Mouse (Mus musculus): ENCODE results near the gene Acvr2a.

Gene Acvr2a

GRCm38 (mm10) chr2:48868199-48868913 lies 54.4 kb downstream of the Acvr2a start:
- in situ Hi-C loops (cut with MboI, MseI): loop anchor here (5.0 kb wide), 1 partner anchor 1076 kb away; no protein-coding TSS in a partner anchor

GRCm38 (mm10) chr2:48885945-48886344 lies 72.0 kb downstream of the Acvr2a start:
- in situ Hi-C loops (cut with MboI, MseI): loop anchor here (5.0 kb wide), 2 partner anchors 884 to 1394 kb away; no protein-coding TSS in a partner anchor

DNA sequence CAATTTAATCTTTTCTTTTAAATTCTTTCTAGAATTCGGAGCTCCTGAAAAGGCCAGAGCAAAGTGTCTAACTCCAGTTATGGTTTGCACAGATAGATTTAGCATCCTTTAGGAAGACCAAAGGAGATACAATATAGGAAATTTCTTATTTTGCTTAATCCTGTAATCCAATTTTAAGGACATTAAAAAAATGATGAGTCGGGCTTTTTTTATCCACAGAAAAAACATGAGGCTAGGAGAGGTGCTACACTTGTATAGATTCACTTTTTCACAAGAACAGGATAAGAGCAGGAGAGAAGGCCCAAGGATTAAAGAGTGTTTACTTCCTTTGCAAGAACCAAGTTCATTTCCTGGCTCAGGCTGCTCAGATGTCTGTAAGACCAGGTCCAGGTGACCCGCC lies 81.3 kb downstream of the Acvr2a start:
- in situ Hi-C loops (cut with MboI, MseI): no loop called here

DNA sequence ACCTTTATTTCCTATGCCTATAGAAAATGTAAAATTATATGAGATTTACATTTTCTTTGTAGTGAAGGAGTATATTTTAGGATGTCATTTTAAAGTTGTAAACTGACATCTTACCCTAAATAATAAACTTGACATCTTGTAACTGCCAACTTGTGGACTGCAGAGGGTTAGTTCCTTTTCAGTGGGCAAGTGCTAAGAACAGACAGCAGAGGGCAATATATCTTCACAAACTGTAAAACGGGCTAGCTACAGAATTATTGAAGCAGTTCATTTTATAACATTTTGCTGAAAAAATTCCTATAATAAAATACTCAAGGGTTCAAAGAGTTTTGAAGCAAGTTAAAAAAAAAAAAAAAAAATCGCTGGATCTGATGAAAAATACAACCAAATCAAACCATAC lies 95.0 kb downstream of the Acvr2a start:
- in situ Hi-C loops (cut with MboI, MseI): loop anchor here (10.0 to 25.0 kb wide), 2 partner anchors 406 to 1378 kb away; partner anchors contain the start of gene Mmadhc

DNA sequence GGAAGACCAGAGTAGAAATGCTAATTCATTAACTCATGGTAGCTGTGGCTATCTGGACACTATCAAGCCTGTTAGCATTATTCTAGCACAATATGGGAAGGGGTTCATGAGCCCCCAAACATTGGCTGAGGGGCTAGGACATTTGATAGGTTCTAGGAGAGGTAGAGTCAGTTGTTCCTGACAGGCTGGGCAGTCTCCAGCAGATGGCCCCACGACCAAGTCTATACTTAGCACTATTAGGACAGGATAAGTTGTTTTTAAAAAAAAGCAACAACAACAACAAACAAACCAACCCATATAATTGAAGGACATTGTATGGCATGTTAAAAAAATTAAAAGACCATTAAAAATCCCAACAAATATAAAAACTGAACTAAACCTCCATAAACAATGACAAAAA lies 100.3 kb downstream of the Acvr2a start:
- in situ Hi-C loops (cut with MboI, MseI): loop anchor here (25.0 kb wide), 1 partner anchor 1373 kb away; the partner anchor contains the start of gene Mmadhc

DNA sequence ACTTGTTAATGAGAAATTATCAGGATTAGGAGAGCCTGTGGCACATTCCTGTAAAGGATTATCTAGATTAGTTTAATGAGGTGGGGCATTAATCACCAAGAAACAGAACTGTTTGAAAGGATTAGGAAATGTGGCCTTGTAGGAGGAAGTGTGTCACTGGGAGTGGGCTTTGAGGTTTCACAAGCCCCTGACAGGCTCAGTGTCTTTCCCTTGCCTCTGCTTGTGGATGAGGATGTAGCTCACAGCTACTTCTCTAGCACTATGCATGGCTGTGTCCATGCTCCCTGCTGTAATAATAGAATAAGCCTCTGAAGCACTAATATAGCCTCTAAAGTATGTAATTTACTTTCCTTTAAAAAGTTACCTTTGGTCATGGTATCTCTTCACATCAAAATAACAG lies 101.9 kb downstream of the Acvr2a start:
- in situ Hi-C loops (cut with MboI, MseI): loop anchor here (25.0 kb wide), 1 partner anchor 1371 kb away; the partner anchor contains the start of gene Mmadhc

DNA sequence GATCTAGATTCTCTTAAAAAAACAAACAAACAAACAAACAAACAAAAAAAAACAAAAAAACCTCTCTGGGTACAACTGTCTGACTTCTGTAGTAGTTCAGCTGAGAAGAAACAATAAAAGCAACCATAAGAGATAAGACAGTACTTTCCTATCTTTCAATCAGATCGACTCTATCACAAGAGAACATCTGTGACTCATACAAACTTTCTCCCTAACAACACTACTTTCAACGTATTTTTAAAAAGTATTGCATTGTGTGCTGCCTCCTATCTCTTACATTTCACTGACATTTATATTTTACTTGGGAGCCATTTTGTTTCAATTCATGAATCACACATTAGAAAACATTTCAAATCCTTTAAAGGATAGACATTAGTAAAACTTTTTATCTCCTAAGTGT lies 121.1 kb downstream of the Acvr2a start:
- in situ Hi-C loops (cut with MboI, MseI): loop anchor here (10.0 kb wide), 1 partner anchor 800 kb away; no protein-coding TSS in a partner anchor

GRCm38 (mm10) chr2:48947761-48948160 lies 133.9 kb downstream of the Acvr2a start:
- in situ Hi-C loops (cut with MboI, MseI): no loop called here

DNA sequence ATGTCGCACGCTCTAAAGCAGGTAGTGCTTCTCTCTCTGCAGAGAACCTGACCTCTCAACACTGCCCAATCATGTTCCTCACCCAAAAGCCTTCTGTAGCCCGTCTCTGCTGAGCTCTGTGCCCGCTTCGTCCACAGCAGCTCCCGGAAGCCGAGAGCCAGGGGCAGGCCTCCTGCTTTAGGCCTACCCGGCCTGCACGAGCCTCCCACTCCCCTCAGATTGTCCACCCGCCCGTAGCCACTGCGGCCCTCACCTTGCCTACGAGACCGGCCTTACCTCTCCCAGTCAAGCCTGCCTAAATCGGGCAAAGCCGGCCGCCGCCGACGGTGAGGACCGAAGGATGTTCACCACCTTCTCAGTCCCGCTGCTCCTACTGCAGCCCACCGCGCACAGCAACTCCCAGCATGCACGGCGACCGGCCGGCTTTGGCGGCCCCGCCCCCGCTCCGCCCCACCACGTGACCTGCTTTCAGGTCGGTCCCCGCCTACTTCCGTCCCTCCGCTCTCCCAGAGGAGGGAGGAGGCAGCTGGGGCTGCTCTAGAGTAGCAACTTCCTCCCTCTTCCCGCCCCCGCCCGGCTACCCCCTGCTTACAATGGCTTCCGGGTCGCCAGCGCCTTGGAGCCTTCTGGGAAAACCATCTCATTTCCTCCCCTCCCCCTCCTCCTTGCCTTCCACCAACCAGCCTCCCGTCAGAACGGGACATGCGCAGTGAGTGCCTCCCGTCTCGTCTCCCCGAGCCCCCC lies 135.1 kb downstream of the Acvr2a start, which contains the start of gene Mbd5:
Gene Mbd5, plus strand, starts transcription at position 668 of the 744 bp plus-strand sequence.
- in situ Hi-C loops (cut with MboI, MseI): no loop called here

DNA sequence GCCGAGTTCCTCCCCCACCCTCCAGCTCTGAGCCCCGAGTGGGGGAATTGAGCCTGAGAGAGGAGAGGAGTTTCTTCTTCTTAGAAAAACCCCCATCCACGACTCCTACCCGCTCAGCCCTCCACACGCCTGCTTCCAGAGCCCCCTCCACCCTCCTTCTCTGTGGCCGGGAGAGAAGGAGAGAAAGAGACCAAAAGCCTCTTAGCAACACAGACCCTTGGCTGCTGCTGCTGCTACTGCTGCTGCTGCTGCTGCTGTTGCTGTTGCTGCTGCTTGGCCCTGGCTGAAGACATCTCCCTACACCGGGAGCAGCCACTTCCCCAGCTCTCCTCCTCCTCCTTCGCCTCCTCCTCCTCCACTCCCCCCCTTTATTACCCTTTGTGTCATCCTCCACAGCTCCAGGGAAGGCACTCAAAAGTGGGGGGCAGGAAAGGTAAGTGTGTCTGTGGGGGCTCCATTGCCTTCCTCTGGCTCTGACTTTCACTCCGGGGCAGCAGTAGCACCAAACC lies 135.9 kb downstream of the Acvr2a start:
- in situ Hi-C loops (cut with MboI, MseI): no loop called here

- in situ Hi-C loops (cut with MboI, MseI): no loop called here
These were observed 136.2 kb downstream of the Acvr2a start, which contains the start of gene Orc4 for GRCm38 (mm10) chr2:48950252-48950315. TSS of gene Orc4 (minus strand) at chr2:48950277.

- in situ Hi-C loops (cut with MboI, MseI): no loop called here
These were observed 136.5 kb downstream of the Acvr2a start for GRCm38 (mm10) chr2:48950316-48950880.

All from T-helper 1 cell (primary cell).